Mouse (Mus musculus) frontal cortex, adult (tissue): ENCODE data around the gene Insr.
"Not testable (repeated sequence)": the region's sequence is repeated elsewhere in the genome, so short reads cannot be mapped to it uniquely, and the experiment has no call there.

Experiments
- ATAC-seq: cut with Nextera tagmentation; 2 replicates; pipeline ENCODE4 v1.9.2; 2017; ENCODE audit warnings: mild to moderate bottlenecking, moderate library complexity, mixed read lengths; ENCODE audit not compliant: low TSS enrichment

Gene Insr

GRCm38 (mm10) chr8:3191006-3191405, 88.4 kb downstream of the Insr start:
- no peak for ATAC-seq

GRCm38 (mm10) chr8:3187456-3187855, 92.0 kb downstream of the Insr start:
- no peak for ATAC-seq

- no peak for ATAC-seq
Measured at GRCm38 (mm10) chr8:3179930-3180329, 99.5 kb downstream of the Insr start.

GRCm38 (mm10) chr8:3177440-3177839, 102.0 kb downstream of the Insr start:
- ATAC-seq: no peak

DNA sequence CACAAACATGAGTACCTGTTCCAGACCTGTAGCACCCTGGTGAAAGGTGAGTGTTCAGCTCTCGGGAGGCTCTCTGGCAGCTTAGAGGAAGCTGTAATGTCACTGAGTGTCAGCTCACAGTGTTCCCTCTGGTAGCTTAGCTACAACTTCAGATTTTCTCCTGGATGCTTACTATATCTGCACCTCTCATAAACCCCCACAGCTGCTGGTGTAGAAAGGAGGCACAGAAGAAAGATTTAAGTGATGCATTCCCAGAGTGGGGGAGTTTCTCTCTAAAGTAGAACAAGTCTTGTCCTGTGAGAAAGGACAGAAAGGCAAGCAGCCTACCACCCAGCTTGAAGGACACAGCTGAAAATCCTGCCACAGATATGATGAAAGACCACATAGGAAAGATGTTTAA, 107.2 kb downstream of the Insr start:
- ATAC-seq: peak; percentile 85

GRCm38 (mm10) chr8:3146506-3146905, 132.9 kb downstream of the Insr start:
- ATAC-seq: no peak

GRCm38 (mm10) chr8:3100416-3100815, 179.0 kb downstream of the Insr start:
- ATAC-seq: not testable (repeated sequence)
